Mouse (Mus musculus) layer of hippocampus, postnatal 36 days (tissue): ENCODE measurements at regions not wholly inside any gene's neighbourhood (a gene's known extent, or its start where the extent isn't known, plus 50 kb on each side); places are given as distances from the start of the nearest gene placed in this dataset.

Source experiments
- DNase-seq, 2 experiments: peaks; one replicate each; pipeline ENCODE4 v3.0.0; 2022

DNA sequence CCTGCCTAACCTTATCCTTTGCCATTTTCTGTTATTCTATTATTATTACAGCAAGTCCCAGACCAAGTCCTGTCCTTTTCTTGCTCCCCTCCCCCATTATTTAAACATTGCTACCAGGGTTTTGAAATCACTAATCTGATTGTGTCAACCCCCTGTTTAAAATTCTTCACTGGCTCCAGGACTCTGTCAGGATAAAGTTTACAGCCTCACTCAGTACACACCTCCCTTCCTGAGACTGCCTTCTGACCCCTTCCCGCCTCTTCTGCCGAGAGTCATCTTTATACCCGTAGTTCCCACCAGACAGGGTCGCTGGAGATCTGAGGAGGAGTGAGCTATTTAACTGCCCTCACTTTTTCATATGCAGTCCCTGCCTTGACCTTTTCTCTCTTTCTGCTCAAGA is 110.3 kb upstream of the Syt6 start:
- no peak for DNase-seq

- DNase-seq: no peak
These were observed 109.8 kb upstream of the Syt6 start for GRCm38 (mm10) chr3:103465132-103465690.

GRCm38 (mm10) chr3:103465948-103466347 is 109.1 kb upstream of the Syt6 start:
- no peak for DNase-seq

- DNase-seq: no peak
These were observed 104.2 kb upstream of the Syt6 start for GRCm38 (mm10) chr3:103470586-103471400.

GRCm38 (mm10) chr3:103472598-103472997 is 102.4 kb upstream of the Syt6 start:
- no peak for DNase-seq

- no peak for DNase-seq
These were observed 101.7 kb upstream of the Syt6 start for GRCm38 (mm10) chr3:103473336-103473735.

GRCm38 (mm10) chr3:103479845-103480543 is 95.0 kb upstream of the Syt6 start:
- no peak for DNase-seq

DNA sequence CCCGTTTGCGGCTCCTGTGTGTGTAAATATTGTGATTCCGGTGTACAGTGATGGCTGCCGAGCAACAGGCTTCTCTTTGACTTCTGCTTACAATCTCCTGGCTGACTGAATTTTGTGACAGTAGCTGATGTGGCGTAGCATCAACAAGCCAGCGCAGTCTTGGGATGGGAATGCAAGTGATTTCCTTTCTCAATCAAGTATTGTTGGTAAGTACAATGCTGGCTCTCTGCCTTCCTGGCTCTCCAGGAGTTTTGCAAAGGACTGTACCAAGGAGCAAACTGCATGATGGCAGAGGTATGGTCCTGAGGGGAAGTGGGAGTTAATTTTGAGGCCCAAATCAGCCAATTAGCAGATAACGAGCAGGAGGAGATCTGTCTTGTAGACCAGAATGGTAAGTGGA is 94.4 kb upstream of the Syt6 start:
- no peak for DNase-seq

GRCm38 (mm10) chr3:103483316-103483715 is 91.7 kb upstream of the Syt6 start:
- DNase-seq: no peak

DNA sequence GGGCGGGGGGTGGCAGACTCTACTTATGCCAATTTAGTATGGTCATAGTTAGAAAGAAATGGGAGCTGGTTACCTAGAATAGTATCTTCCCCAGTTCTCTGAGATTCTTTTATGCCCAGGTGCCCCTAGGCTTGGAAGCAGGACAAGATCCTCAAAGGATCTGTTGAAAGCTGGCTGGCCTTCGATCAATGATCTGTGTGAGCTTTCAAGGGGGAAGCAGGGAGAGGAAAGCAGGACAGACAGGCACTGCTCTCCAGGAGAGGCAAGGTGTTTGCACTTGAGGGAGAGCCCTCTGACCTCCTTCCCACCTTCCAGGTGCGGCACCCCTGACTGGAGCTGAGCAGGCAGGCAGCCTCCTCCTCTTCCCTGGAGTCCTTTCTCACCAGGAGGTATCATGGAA is 91.3 kb upstream of the Syt6 start:
- no peak for DNase-seq

- DNase-seq: no peak
These were observed 85.2 kb upstream of the Syt6 start for GRCm38 (mm10) chr3:103489786-103490185.

DNA sequence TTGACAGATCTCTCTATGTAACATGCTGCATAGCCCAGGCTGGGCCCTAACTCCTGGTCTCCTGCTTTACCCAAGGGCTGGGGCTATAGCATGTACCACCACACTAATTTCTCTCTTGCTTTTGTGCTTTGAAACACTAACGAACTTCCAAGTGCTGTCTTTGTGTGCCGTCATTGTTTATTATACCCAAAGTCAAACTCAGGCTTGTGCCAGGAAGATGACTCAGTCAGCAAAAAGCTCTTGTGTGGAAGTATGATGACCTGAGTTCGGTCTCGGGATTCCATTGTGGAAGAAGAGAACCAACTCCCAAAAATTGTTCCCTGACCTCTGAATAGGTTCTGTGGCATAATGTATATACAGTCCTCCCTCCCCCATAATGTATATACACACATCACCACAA is 84.1 kb upstream of the Syt6 start:
- no peak for DNase-seq

DNA sequence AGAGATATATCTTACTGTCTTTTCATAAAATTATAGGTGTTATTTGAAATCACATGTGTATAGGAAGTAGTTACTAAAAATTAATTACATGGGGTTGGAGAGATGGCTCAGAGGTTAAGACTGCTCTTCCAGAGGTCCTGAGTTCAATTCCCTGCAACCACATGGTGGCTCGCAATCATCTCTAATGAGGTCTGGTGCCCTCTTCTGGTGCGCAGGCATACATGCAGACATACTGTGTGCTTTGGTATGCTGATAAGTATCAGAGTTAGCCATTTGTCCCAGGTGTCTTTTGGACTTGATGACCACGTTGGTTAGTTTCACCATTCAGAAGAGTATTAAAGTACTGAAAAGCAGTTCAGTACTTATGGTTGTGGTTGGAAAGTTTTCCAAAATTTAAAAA is 82.8 kb upstream of the Syt6 start:
- DNase-seq: no peak

GRCm38 (mm10) chr3:103493623-103494022 is 81.4 kb upstream of the Syt6 start:
- no peak for DNase-seq

GRCm38 (mm10) chr3:103494043-103494442 is 81.0 kb upstream of the Syt6 start:
- DNase-seq: no peak

DNA sequence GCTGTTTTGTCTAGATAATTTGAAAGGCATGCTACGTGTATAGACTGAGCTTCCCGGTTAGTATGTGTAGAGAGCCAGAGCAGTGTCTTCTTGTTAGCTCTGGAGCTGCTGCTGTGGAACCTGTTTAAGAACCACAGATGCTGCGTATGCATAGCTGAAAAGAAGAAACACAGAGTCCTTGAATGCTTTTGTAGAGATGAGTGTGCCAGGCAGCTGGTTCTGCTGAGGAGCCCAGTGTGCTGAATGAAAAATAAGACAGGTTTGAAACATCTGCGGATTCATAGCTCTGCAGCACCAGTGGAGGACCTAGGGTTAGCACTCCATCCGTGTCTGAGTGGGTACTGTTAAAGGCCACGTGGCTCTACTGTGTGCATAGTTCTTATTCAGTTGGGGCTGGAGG is 78.9 kb upstream of the Syt6 start:
- no peak for DNase-seq

- no peak for DNase-seq
These were observed 78.3 kb upstream of the Syt6 start for GRCm38 (mm10) chr3:103496683-103497082.

- no peak for DNase-seq
These were observed 77.3 kb upstream of the Syt6 start for GRCm38 (mm10) chr3:103497696-103498095.

- no peak for DNase-seq
These were observed 76.6 kb upstream of the Syt6 start for GRCm38 (mm10) chr3:103498458-103498857.

DNA sequence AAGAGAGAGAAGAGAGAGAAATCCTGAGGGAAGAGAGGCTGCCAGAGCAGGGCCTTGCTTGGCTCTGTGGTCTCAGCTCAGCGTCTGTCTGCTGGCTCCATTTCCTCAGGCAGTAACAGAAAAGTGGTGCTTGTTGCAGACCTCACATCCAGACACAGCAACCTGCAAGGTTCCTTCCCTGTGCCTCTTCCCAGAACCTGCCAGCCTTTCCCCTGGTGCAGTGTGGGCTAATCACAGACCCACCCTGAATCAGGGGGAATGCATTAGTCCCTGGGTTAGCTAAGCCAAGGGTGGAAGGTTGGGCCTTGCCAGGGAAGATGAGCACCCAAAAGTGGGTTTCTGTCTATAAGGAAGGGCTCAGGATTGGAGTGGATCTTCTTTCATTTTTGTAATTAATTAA is 75.2 kb upstream of the Syt6 start:
- DNase-seq: no peak

- DNase-seq: no peak
These were observed 74.7 kb upstream of the Syt6 start for GRCm38 (mm10) chr3:103500366-103500765.

- no peak for DNase-seq
These were observed 70.9 kb upstream of the Syt6 start for GRCm38 (mm10) chr3:103504160-103504559.

DNA sequence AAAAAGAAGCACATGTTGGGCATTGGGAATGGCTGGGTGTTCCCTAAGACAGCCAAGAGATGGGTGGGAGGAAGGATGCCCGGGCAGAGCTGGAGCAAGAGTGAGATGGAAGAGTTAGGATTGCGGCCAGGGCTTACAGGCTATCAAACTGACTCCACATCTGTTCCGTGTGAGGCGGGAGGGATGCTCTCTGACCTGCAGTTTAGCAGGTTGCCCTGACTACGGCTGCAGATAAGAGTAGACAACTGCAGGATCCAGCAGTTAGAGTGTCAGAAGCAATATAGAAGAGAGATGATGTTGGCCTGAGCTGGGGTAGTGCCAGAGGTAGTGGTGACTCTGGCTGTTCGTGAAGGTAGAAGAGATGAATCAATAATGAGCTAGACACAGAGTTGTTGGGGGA is 61.6 kb upstream of the Syt6 start:
- no peak for DNase-seq

DNA sequence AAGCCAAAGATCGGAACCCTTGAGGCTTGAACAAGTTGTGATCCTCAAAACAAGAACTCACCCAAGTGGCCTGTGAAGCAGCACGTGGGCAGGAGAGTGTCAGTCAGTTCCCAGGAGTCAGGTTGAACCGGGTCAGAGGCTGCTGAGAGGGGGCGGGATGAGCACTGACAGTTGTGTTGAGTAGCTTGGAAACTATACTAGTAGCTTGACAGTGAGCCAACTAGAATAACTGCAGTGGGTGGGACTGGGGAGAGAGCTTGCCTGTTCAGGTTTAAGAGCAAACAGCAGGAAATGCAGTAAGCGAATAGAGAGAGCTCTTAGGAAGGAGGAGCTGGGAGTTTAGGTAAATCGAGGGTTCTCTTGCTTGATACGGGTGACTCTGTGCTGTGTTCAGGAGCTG is 61.0 kb upstream of the Syt6 start:
- no peak for DNase-seq
